Mouse (Mus musculus) heart, postnatal 0 days (tissue): Measurements from ENCODE around the gene Nav1. TPM values are rescaled to one million over a fixed set of nuclear protein-coding genes. Genes with fewer than 3 reads are reported as not detected.

Source experiments
- ATAC-seq: fragments of 200-750 bp; cut with Nextera tagmentation; 2 replicates; pipeline ENCODE4 v1.8.0; 2017; ENCODE audit warnings: low read depth, moderate number of reproducible peaks, moderate library complexity; ENCODE audit not compliant: insufficient read depth
- DNase-seq: peaks from one replicate; pipeline ENCODE4 v3.0.0-alpha.2; 2016; ENCODE audit warnings: low spot score
- H3K27ac ChIP-seq: fragments of 300-500 bp; sonication (generic); 2 replicates; pipeline ENCODE4 v1.5.1; 2014; ENCODE audit warnings: low read depth, mild to moderate bottlenecking
- H3K27me3 ChIP-seq: fragments of 300-500 bp; sonication (generic); 2 replicates; pipeline ENCODE4 v1.6.1; 2014; ENCODE audit warnings: low read length, mixed read lengths; ENCODE audit not compliant: control insufficient read depth, insufficient read depth
- H3K36me3 ChIP-seq: fragments of 300-500 bp; sonication (generic); replicated peaks from 2 replicates; pipeline ENCODE4 v1.6.1; 2014; ENCODE audit warnings: low read length, mixed read lengths; ENCODE audit not compliant: control insufficient read depth, insufficient read depth
- H3K4me1 ChIP-seq: fragments of 300-500 bp; sonication (generic); 2 replicates; pipeline ENCODE4 v1.6.1; 2014; ENCODE audit warnings: antibody characterized with exemption; ENCODE audit not compliant: control insufficient read depth, insufficient read depth
- H3K4me2 ChIP-seq: fragments of 300-500 bp; sonication (generic); 2 replicates; pipeline ENCODE4 v1.6.1; 2014; ENCODE audit warnings: low read depth, mild to moderate bottlenecking, low read length, moderate library complexity
- H3K4me3 ChIP-seq: fragments of 300-500 bp; sonication (generic); 2 replicates; pipeline ENCODE4 v1.5.1; 2014; ENCODE audit warnings: low read depth, low read length
- H3K9ac ChIP-seq: fragments of 300-500 bp; sonication (generic); replicated peaks from 2 replicates; pipeline ENCODE4 v1.6.1; 2014; ENCODE audit warnings: low read depth, low read length, mixed read lengths
- H3K9me3 ChIP-seq: fragments of 300-500 bp; sonication (generic); replicated peaks from 2 replicates; pipeline ENCODE4 v1.6.1; 2016; ENCODE audit warnings: low read length; ENCODE audit not compliant: control insufficient read depth
- CTCF ChIP-seq: IDR thresholded peaks from 2 replicates; pipeline ENCODE4 v1.5.1; 2016; ENCODE audit warnings: antibody characterized with exemption, control low read depth, low read depth
- EP300 ChIP-seq: IDR thresholded peaks from 2 replicates; pipeline ENCODE4 v1.6.1; 2016; ENCODE audit warnings: antibody characterized with exemption, low read depth
- WGBS: fragments of 180-500 bp; shearing (Covaris S2); extraction: QIAGEN DNeasy Blood & Tissue Kit; methylation state at CpG from one replicate; pipeline ENCODE4 v1.1.7; 2014; 5-methylcytosine and 5-hydroxymethylcytosine counted together
- polyA plus RNA-seq: library from polyadenylated mRNA; unstranded; fragments of >200 nt; fragmentation: Nextera tagmentation; extraction: Ambion mirVana; gene quantifications from 2 replicates; pipeline ENCODE4 v1.2.1, GENCODE M21; 2015
- total RNA-seq: library from RNA; depleted of rRNA; stranded (reverse); fragments of >200 nt; gene quantifications from 2 replicates; pipeline ENCODE4 v1.2.3, GENCODE M21; 2014; ENCODE audit warnings: low replicate concordance

Gene Nav1
- total and polyA plus RNA-seq, 2 experiments from 2014 or later = 10.3 to 29.9 TPM

DNA sequence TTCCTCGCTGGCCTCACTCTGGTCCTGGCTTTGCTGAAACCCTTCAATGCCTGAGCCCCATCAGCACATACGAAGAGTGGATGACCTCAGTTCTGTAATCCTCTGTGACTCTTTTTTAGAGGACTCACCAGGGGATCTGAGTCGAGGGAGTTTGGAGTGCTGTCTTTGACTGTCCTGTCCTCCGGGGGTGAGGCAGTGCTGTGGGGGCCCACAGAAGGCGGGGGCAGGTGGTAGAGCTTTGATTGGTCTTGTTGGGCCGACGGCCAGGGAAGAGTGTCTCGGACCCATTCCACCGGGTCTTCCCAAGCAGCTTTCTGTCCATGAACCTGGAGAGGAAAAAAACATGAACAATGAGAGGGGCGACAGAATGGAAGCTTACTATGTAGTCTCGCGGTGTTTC lies 163.6 kb downstream of the Nav1 start:
- Histone ChIP-seq H3K4me1 (no peaks in the 10 kb centered on the region), H3K36me3 (peaks cover 69% of the 10 kb centered on the region), H3K27me3 (no peaks in the 10 kb centered on the region), H3K9ac (no peak overlapping the region), H3K4me3 (no peak overlapping the region), H3K4me2 (no peak overlapping the region), H3K27ac (no peak overlapping the region), H3K9me3 (no peaks in the 10 kb centered on the region)
- DNase-seq (no peak), ATAC-seq (no peak)
- 85% methylated on average over 12 of the region's 12 CpGs for WGBS
- no peak for TF ChIP-seq EP300
- TF ChIP-seq CTCF = no peak

DNA sequence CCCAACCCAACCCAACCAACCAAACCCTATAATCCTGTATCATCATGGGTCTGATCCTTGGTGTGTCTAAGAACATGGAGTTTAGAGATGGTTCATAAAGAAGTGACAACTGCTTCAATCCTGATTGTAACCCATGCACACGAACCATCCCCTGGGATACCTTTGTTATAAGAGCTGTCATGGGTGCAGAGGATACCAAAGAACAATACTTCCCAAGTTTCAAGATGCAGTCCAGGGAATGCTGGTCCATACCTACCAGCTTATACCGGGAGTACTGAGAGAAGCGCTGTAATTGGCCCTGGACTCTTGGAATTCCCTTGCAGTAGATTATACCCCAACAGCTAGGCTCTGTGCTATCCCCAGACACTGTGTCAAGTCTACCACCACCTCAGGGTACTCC lies 165.2 kb downstream of the Nav1 start:
- no peaks in the 10 kb centered on the region for H3K4me1 ChIP-seq
- WGBS = 94% methylated on average over 3 of the region's 3 CpGs
- no peak for ATAC-seq

DNA sequence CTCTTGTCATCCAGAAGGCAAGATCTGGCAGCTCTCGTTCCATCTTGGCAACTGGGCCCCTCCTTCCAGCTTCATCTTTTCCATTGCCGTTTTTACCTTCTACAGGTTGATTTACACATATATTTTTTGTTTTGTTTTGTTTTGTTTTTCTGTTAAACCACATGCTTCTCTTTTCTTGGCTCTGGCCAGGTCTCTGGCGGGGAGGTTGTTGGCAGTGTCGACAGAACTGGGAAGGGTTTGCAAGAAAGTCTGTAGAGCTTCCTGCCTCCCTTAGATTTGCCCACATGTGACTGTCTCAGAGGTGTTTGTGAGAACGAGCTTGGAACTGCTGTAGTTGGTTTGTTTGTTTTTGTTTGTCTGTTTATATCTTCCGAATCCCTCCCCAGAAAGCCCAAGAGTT lies 166.1 kb downstream of the Nav1 start:
- TF ChIP-seq EP300 (no peak), CTCF (no peak)
- Histone ChIP-seq H3K36me3 (peaks cover 74% of the 10 kb centered on the region), H3K27ac (no peak overlapping the region), H3K9ac (no peak overlapping the region), H3K4me2 (no peak overlapping the region), H3K4me1 (0 out of 2 replicates have a peak, but pooled peaks cover 5% of the 10 kb centered on the region), H3K9me3 (no peaks in the 10 kb centered on the region), H3K4me3 (no peak overlapping the region), H3K27me3 (no peaks in the 10 kb centered on the region)
- no peak for DNase-seq
- ATAC-seq = no peak
- WGBS = 83% methylated on average over 6 of the region's 6 CpGs

More for the DNA sequence above, 165.2 kb downstream of the Nav1 start:
- no peak for DNase-seq
- Histone ChIP-seq H3K9ac (no peak overlapping the region), H3K27ac (no peak overlapping the region), H3K4me3 (no peak overlapping the region), H3K36me3 (peaks cover 76% of the 10 kb centered on the region), H3K27me3 (no peaks in the 10 kb centered on the region), H3K4me2 (no peak overlapping the region), H3K9me3 (no peaks in the 10 kb centered on the region)
- no peak for TF ChIP-seq EP300
- no peak for TF ChIP-seq CTCF

DNA sequence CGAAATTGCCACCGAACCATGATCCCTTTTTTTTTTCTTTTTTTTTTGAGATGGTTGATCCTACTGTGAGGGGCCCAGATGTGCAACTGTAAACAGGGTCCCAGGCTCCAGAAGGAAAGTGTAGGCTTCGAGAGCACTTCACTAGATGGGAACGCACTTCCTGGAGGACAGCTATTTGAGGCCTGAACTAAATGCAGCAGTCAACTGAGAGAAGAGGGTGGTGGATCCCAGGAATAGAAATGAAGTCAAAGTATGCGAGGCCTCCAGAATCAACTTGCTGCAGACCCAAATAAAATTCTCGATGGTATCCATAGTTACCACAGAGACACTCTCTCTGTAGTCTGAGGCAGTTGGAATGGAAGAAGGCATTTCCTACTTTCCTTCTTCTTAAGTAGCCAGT lies 168.3 kb downstream of the Nav1 start:
- H3K9ac ChIP-seq = no peak overlapping the region
- peaks cover 11% of the 10 kb centered on the region; the same call in 1 of the 2 replicates for H3K4me1 ChIP-seq
- no peak overlapping the region for H3K4me3 ChIP-seq
- WGBS = 77% methylated on average over 6 of the region's 6 CpGs
- no peaks in the 10 kb centered on the region for H3K9me3 ChIP-seq
- H3K27ac ChIP-seq = no peak overlapping the region
- no peaks in the 10 kb centered on the region for H3K27me3 ChIP-seq
- TF ChIP-seq CTCF (no peak), EP300 (no peak)
- DNase-seq (no peak), ATAC-seq (no peak)
- no peak overlapping the region for H3K4me2 ChIP-seq
- peaks cover 64% of the 10 kb centered on the region for H3K36me3 ChIP-seq

DNA sequence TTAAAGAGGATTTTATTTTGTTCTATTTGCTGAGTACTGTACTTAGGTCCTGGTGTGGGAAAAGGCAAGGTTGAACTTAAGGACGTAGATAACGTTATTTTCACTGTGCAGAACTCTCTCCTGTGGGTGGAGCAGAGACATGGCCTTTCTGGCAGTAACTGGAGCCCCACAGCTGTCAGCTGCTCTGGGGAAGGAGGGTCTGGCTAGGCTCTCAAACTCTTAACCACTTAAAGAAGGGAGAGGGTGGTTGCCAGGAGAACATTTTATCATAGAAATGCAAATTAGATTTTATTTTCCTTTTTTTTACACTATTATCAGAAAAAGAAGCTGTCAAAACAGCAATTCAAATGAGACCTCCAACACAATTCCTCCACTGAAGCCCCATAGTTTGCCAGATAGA lies 171.3 kb downstream of the Nav1 start:
- peaks cover 16% of the 10 kb centered on the region; the same call in 1 of the 2 replicates for H3K4me1 ChIP-seq
- H3K4me2 ChIP-seq = no peak overlapping the region
- 3% methylated on average over 2 of the region's 2 CpGs for whole genome bisulfite sequencing
- H3K27ac ChIP-seq = peak overlapping the region; percentile 38
- H3K27me3 ChIP-seq = no peaks in the 10 kb centered on the region
- H3K9me3 ChIP-seq = no peaks in the 10 kb centered on the region
- no peak overlapping the region for H3K9ac ChIP-seq
- TF ChIP-seq EP300 (no peak), CTCF (no peak)
- H3K36me3 ChIP-seq = peaks cover 34% of the 10 kb centered on the region
- DNase-seq (peak; percentile 78), ATAC-seq (peak; percentile 72)
- no peak overlapping the region for H3K4me3 ChIP-seq

DNA sequence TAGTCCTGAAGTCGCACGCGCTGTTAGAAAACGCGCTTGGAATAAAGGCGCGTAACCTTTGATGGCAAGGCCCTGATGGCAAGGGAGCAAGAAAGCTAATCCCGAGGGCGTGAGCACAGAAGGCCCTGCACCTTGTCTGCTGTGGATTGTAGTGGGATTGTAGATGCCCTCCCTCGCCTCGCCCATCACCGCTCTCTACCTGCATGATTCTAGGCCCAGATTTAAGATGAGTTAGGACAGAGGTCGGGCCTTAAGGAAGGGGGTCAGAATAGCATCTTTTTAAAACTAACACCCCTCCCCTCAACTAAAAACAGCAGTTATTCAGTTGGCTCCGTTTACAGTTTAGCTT lies 176.5 kb downstream of the Nav1 start:
- Histone ChIP-seq H3K27me3 (no peaks in the 10 kb centered on the region), H3K9me3 (no peaks in the 10 kb centered on the region), H3K4me2 (peak overlapping the region; percentile 75), H3K27ac (peak overlapping the region; percentile 64; the same call in 1 of the 2 replicates), H3K4me1 (peaks cover 23% of the 10 kb centered on the region; the same call in 1 of the 2 replicates), H3K4me3 (peak overlapping the region; percentile 93), H3K9ac (peak overlapping the region; percentile 87), H3K36me3 (peaks cover 6% of the 10 kb centered on the region; the same call in 1 of the 2 replicates)
- under 1% methylated on average over 14 of the region's 14 CpGs for WGBS
- 0 out of 2 replicates have a peak, but pooled peaks have one; percentile 13 for TF ChIP-seq EP300
- no peak for TF ChIP-seq CTCF
- no peak for DNase-seq
- ATAC-seq = peak; percentile 46; the same call in 1 of the 2 replicates
